Mouse (Mus musculus): ENCODE data around the gene Mpped2.

GRCm38 (mm10) chr2:106846511-106846910 is 153.4 kb downstream of the Mpped2 start:
- TF ChIP-seq CTCF (IDR thresholded peaks at IDR 0.05; ENCODE audit: low read depth) = no peak
- no peak for TF ChIP-seq EP300 (optimal IDR thresholded peaks at IDR 0.05)
